Mouse (Mus musculus): ENCODE results near the gene C8g. TPM values are rescaled to one million over a fixed set of nuclear protein-coding genes. Genes with fewer than 3 reads are reported as not detected.

The C8g gene
- total and polyA plus RNA-seq, 2 experiments from 2014 or later, result 1.6 to 2.4 TPM

- Histone ChIP-seq H3K4me3 (ENCODE audit: low read depth, low read length) (no peak overlapping the region), H3K9ac (replicated peaks; ENCODE audit: low read depth, low read length) (no peak overlapping the region), H3K4me1 (ENCODE audit: control insufficient read depth, insufficient read depth) (peaks cover 14% of the 10 kb centered on the region), H3K27ac (ENCODE audit: low read depth) (no peak overlapping the region), H3K27me3 (ENCODE audit: control insufficient read depth, insufficient read depth, low read length) (no peaks in the 10 kb centered on the region), H3K9me3 (replicated peaks; ENCODE audit: control insufficient read depth, low read length) (no peaks in the 10 kb centered on the region), H3K36me3 (replicated peaks; ENCODE audit: control insufficient read depth, insufficient read depth, low read length) (peaks cover 20% of the 10 kb centered on the region), H3K4me2 (ENCODE audit: low read depth, low read length) (no peak overlapping the region)
- TF ChIP-seq EP300 (IDR thresholded peaks at IDR 0.05; ENCODE audit: low read depth) (no peak), CTCF (IDR thresholded peaks at IDR 0.05; ENCODE audit: low read depth) (no peak)
- DNase-seq (ENCODE audit: low spot score), result no peak
- no peak for ATAC-seq (ENCODE audit: insufficient read depth, low read depth)
- WGBS, result 83% methylated on average over 9 of the region's 9 CpGs
Measured at GRCm38 (mm10) chr2:25457022-25457896, 44.3 kb downstream of the C8g start.

GRCm38 (mm10) chr2:25456205-25456953 is 45.1 kb downstream of the C8g start, which contains the start of gene Clic3:
Clic3 (plus strand) TSS chr2:25456838.
- Histone ChIP-seq H3K4me1 (ENCODE audit: control insufficient read depth, insufficient read depth) (peaks cover 10% of the 10 kb centered on the region), H3K36me3 (replicated peaks; ENCODE audit: control insufficient read depth, insufficient read depth, low read length) (peaks cover 20% of the 10 kb centered on the region), H3K27ac (ENCODE audit: low read depth) (no peak within 1 kb of the TSS), H3K9ac (replicated peaks; ENCODE audit: low read depth, low read length) (no peak within 1 kb of the TSS), H3K4me3 (ENCODE audit: low read depth, low read length) (no peak within 1 kb of the TSS), H3K27me3 (ENCODE audit: control insufficient read depth, insufficient read depth, low read length) (no peaks in the 10 kb centered on the region), H3K9me3 (replicated peaks; ENCODE audit: control insufficient read depth, low read length) (no peaks in the 10 kb centered on the region), H3K4me2 (ENCODE audit: low read depth, low read length) (no peak within 1 kb of the TSS)
- no peak for ATAC-seq (ENCODE audit: insufficient read depth, low read depth)
- no peak for DNase-seq (ENCODE audit: low spot score)
- 28% methylated on average over 14 of the region's 14 CpGs for WGBS
- TF ChIP-seq EP300 (IDR thresholded peaks at IDR 0.05; ENCODE audit: low read depth) (no peak), CTCF (IDR thresholded peaks at IDR 0.05; ENCODE audit: low read depth) (no peak)

- H3K27ac ChIP-seq (ENCODE audit: low read depth), result no peak overlapping the region
- peaks cover 5% of the 10 kb centered on the region; the same call in 1 of the 2 replicates for H3K36me3 ChIP-seq (replicated peaks; ENCODE audit: control insufficient read depth, insufficient read depth, low read length)
- no peaks in the 10 kb centered on the region for H3K27me3 ChIP-seq (ENCODE audit: control insufficient read depth, insufficient read depth, low read length)
- H3K9ac ChIP-seq (replicated peaks; ENCODE audit: low read depth, low read length), result no peak overlapping the region
- H3K4me2 ChIP-seq (ENCODE audit: low read depth, low read length), result no peak overlapping the region
- H3K4me1 ChIP-seq (ENCODE audit: control insufficient read depth, insufficient read depth), result no peaks in the 10 kb centered on the region
- no peak for TF ChIP-seq EP300 (IDR thresholded peaks at IDR 0.05; ENCODE audit: low read depth)
- no peak for TF ChIP-seq CTCF (IDR thresholded peaks at IDR 0.05; ENCODE audit: low read depth)
- WGBS, result 45% methylated on average over 1 of the region's 1 CpGs
- ATAC-seq (ENCODE audit: insufficient read depth, low read depth), result no peak
- H3K9me3 ChIP-seq (replicated peaks; ENCODE audit: control insufficient read depth, low read length), result no peaks in the 10 kb centered on the region
- no peak for DNase-seq (ENCODE audit: low spot score)
- no peak overlapping the region for H3K4me3 ChIP-seq (ENCODE audit: low read depth, low read length)
Measured at GRCm38 (mm10) chr2:25452951-25453350, 48.6 kb downstream of the C8g start.

GRCm38 (mm10) chr2:25450853-25451647 is 50.5 kb downstream of the C8g start:
- no peak overlapping the region for H3K27ac ChIP-seq (ENCODE audit: low read depth)
- DNase-seq (ENCODE audit: low spot score), result no peak
- H3K9ac ChIP-seq (replicated peaks; ENCODE audit: low read depth, low read length), result no peak overlapping the region
- H3K4me1 ChIP-seq (ENCODE audit: control insufficient read depth, insufficient read depth), result no peaks in the 10 kb centered on the region
- H3K36me3 ChIP-seq (replicated peaks; ENCODE audit: control insufficient read depth, insufficient read depth, low read length), result peaks cover 15% of the 10 kb centered on the region; the same call in 1 of the 2 replicates
- H3K4me3 ChIP-seq (ENCODE audit: low read depth, low read length), result no peak overlapping the region
- no peaks in the 10 kb centered on the region for H3K9me3 ChIP-seq (replicated peaks; ENCODE audit: control insufficient read depth, low read length)
- 70% methylated on average over 8 of the region's 8 CpGs for WGBS
- H3K4me2 ChIP-seq (ENCODE audit: low read depth, low read length), result no peak overlapping the region
- H3K27me3 ChIP-seq (ENCODE audit: control insufficient read depth, insufficient read depth, low read length), result no peaks in the 10 kb centered on the region
- ATAC-seq (ENCODE audit: insufficient read depth, low read depth), result no peak
- no peak for TF ChIP-seq EP300 (IDR thresholded peaks at IDR 0.05; ENCODE audit: low read depth)
- TF ChIP-seq CTCF (IDR thresholded peaks at IDR 0.05; ENCODE audit: low read depth), result no peak

Other genes starting within 250 kb of the C8g start
Only the 30 nearest of the 36 such genes appear.
- gene Lrrc26, start 211.8 kb downstream of the C8g start, total RNA-seq (2014; rRNA removed; ENCODE audit: low replicate concordance), result not detected in 2 replicates
- gene Lrrc26, start 211.8 kb downstream of the C8g start, polyA plus RNA-seq (2015; fragmentation: Nextera tagmentation; extraction: Ambion mirVana), result 1.2 TPM in 1 of 2 replicates, not detected in the other
- 0.46 TPM in 1 of 2 replicates, not detected in the other for gene Grin1, start 182.5 kb downstream of the C8g start, total RNA-seq (2014; rRNA removed; ENCODE audit: low replicate concordance)
- gene Grin1, start 182.5 kb downstream of the C8g start, polyA plus RNA-seq (2015; fragmentation: Nextera tagmentation; extraction: Ambion mirVana), result not detected in 2 replicates
- gene Man1b1, start 169.4 kb downstream of the C8g start, total RNA-seq (2014; rRNA removed; ENCODE audit: low replicate concordance), result 20.1 and 41.2 TPM in 2 replicates
- gene Man1b1, start 169.4 kb downstream of the C8g start, polyA plus RNA-seq (2015; fragmentation: Nextera tagmentation; extraction: Ambion mirVana), result 18.8 and 19.5 TPM in 2 replicates
- gene Dpp7, start 145.4 kb downstream of the C8g start, total RNA-seq (2014; rRNA removed; ENCODE audit: low replicate concordance), result 9.0 and 13.2 TPM in 2 replicates
- 4.3 and 4.6 TPM in 2 replicates for gene Dpp7, start 145.4 kb downstream of the C8g start, polyA plus RNA-seq (2015; fragmentation: Nextera tagmentation; extraction: Ambion mirVana)
- 1.3 and 10.9 TPM in 2 replicates for gene Uap1l1, start 136.0 kb downstream of the C8g start, total RNA-seq (2014; rRNA removed; ENCODE audit: low replicate concordance)
- gene Uap1l1, start 136.0 kb downstream of the C8g start, polyA plus RNA-seq (2015; fragmentation: Nextera tagmentation; extraction: Ambion mirVana), result 13.0 and 14.3 TPM in 2 replicates
- gene Sapcd2, start 129.4 kb downstream of the C8g start, total RNA-seq (2014; rRNA removed; ENCODE audit: low replicate concordance), result 14.0 and 26.1 TPM in 2 replicates
- gene Sapcd2, start 129.4 kb downstream of the C8g start, polyA plus RNA-seq (2015; fragmentation: Nextera tagmentation; extraction: Ambion mirVana), result 5.6 and 6.4 TPM in 2 replicates
- 7.9 and 44.8 TPM in 2 replicates for gene Entpd2, start 105.8 kb downstream of the C8g start, total RNA-seq (2014; rRNA removed; ENCODE audit: low replicate concordance)
- 3.5 and 4.2 TPM in 2 replicates for gene Entpd2, start 105.8 kb downstream of the C8g start, polyA plus RNA-seq (2015; fragmentation: Nextera tagmentation; extraction: Ambion mirVana)
- 43.0 and 49.7 TPM in 2 replicates for gene Npdc1, start 102.4 kb downstream of the C8g start, total RNA-seq (2014; rRNA removed; ENCODE audit: low replicate concordance)
- 21.0 and 24.5 TPM in 2 replicates for gene Npdc1, start 102.4 kb downstream of the C8g start, polyA plus RNA-seq (2015; fragmentation: Nextera tagmentation; extraction: Ambion mirVana)
- gene Fut7, start 78.5 kb downstream of the C8g start, total RNA-seq (2014; rRNA removed; ENCODE audit: low replicate concordance), result not detected in 2 replicates
- not detected in 2 replicates for gene Fut7, start 78.5 kb downstream of the C8g start, polyA plus RNA-seq (2015; fragmentation: Nextera tagmentation; extraction: Ambion mirVana)
- gene Abca2, start 73.0 kb downstream of the C8g start, total RNA-seq (2014; rRNA removed; ENCODE audit: low replicate concordance), result 27.6 and 32.0 TPM in 2 replicates
- gene Abca2, start 73.0 kb downstream of the C8g start, polyA plus RNA-seq (2015; fragmentation: Nextera tagmentation; extraction: Ambion mirVana), result 2.4 and 3.6 TPM in 2 replicates
- 2.4 and 4.5 TPM in 2 replicates for gene Clic3, start 44.9 kb downstream of the C8g start, total RNA-seq (2014; rRNA removed; ENCODE audit: low replicate concordance)
- gene Clic3, start 44.9 kb downstream of the C8g start, polyA plus RNA-seq (2015; fragmentation: Nextera tagmentation; extraction: Ambion mirVana), result 6.5 and 7.4 TPM in 2 replicates
- gene Paxx, start 40.6 kb downstream of the C8g start, total RNA-seq (2014; rRNA removed; ENCODE audit: low replicate concordance), result 71.9 and 90.7 TPM in 2 replicates
- 42.7 and 45.5 TPM in 2 replicates for gene Paxx, start 40.6 kb downstream of the C8g start, polyA plus RNA-seq (2015; fragmentation: Nextera tagmentation; extraction: Ambion mirVana)
- 708 and 711 TPM in 2 replicates for gene Ptgds, start 31.7 kb downstream of the C8g start, total RNA-seq (2014; rRNA removed; ENCODE audit: low replicate concordance)
- 356 and 359 TPM in 2 replicates for gene Ptgds, start 31.7 kb downstream of the C8g start, polyA plus RNA-seq (2015; fragmentation: Nextera tagmentation; extraction: Ambion mirVana)
- not detected in 2 replicates for gene Lcn12, start 7.8 kb downstream of the C8g start, total RNA-seq (2014; rRNA removed; ENCODE audit: low replicate concordance)
- gene Lcn12, start 7.8 kb downstream of the C8g start, polyA plus RNA-seq (2015; fragmentation: Nextera tagmentation; extraction: Ambion mirVana), result not detected in 2 replicates
- 115 and 141 TPM in 2 replicates for gene Fbxw5, start 969 bp downstream of the C8g start, total RNA-seq (2014; rRNA removed; ENCODE audit: low replicate concordance)
- 70.6 and 76.5 TPM in 2 replicates for gene Fbxw5, start 969 bp downstream of the C8g start, polyA plus RNA-seq (2015; fragmentation: Nextera tagmentation; extraction: Ambion mirVana)
- 5.1 and 6.3 TPM in 2 replicates for gene Traf2, start 45.2 kb upstream of the C8g start, total RNA-seq (2014; rRNA removed; ENCODE audit: low replicate concordance)
- 14.2 and 15.8 TPM in 2 replicates for gene Traf2, start 45.2 kb upstream of the C8g start, polyA plus RNA-seq (2015; fragmentation: Nextera tagmentation; extraction: Ambion mirVana)
- gene Edf1, start 56.1 kb upstream of the C8g start, total RNA-seq (2014; rRNA removed; ENCODE audit: low replicate concordance), result 112 and 136 TPM in 2 replicates
- gene Edf1, start 56.1 kb upstream of the C8g start, polyA plus RNA-seq (2015; fragmentation: Nextera tagmentation; extraction: Ambion mirVana), result 314 and 343 TPM in 2 replicates
- 1.7 and 2.0 TPM in 2 replicates for gene Mamdc4, start 73.1 kb upstream of the C8g start, total RNA-seq (2014; rRNA removed; ENCODE audit: low replicate concordance)
- gene Mamdc4, start 73.1 kb upstream of the C8g start, polyA plus RNA-seq (2015; fragmentation: Nextera tagmentation; extraction: Ambion mirVana), result 0.14 and 1.6 TPM in 2 replicates
- 37.9 and 43.3 TPM in 2 replicates for gene Phpt1, start 73.5 kb upstream of the C8g start, total RNA-seq (2014; rRNA removed; ENCODE audit: low replicate concordance)
- 248 and 255 TPM in 2 replicates for gene Phpt1, start 73.5 kb upstream of the C8g start, polyA plus RNA-seq (2015; fragmentation: Nextera tagmentation; extraction: Ambion mirVana)
- gene Ajm1, start 80.0 kb upstream of the C8g start, total RNA-seq (2014; rRNA removed; ENCODE audit: low replicate concordance), result not detected in 2 replicates
- not detected in 2 replicates for gene Ajm1, start 80.0 kb upstream of the C8g start, polyA plus RNA-seq (2015; fragmentation: Nextera tagmentation; extraction: Ambion mirVana)
- 52.1 and 89.9 TPM in 2 replicates for gene Rabl6, start 106.8 kb upstream of the C8g start, total RNA-seq (2014; rRNA removed; ENCODE audit: low replicate concordance)
- gene Rabl6, start 106.8 kb upstream of the C8g start, polyA plus RNA-seq (2015; fragmentation: Nextera tagmentation; extraction: Ambion mirVana), result 28.7 and 30.7 TPM in 2 replicates
- gene Ccdc183, start 116.0 kb upstream of the C8g start, total RNA-seq (2014; rRNA removed; ENCODE audit: low replicate concordance), result not detected in 2 replicates
- 0.22 and 0.23 TPM in 2 replicates for gene Ccdc183, start 116.0 kb upstream of the C8g start, polyA plus RNA-seq (2015; fragmentation: Nextera tagmentation; extraction: Ambion mirVana)
- 36.6 and 42.3 TPM in 2 replicates for gene Tmem141, start 120.3 kb upstream of the C8g start, total RNA-seq (2014; rRNA removed; ENCODE audit: low replicate concordance)
- gene Tmem141, start 120.3 kb upstream of the C8g start, polyA plus RNA-seq (2015; fragmentation: Nextera tagmentation; extraction: Ambion mirVana), result 36.8 and 38.4 TPM in 2 replicates
- gene Fcna, start 126.3 kb upstream of the C8g start, total RNA-seq (2014; rRNA removed; ENCODE audit: low replicate concordance), result 1.4 and 4.8 TPM in 2 replicates
- 1.9 and 3.4 TPM in 2 replicates for gene Fcna, start 126.3 kb upstream of the C8g start, polyA plus RNA-seq (2015; fragmentation: Nextera tagmentation; extraction: Ambion mirVana)
- gene Lcn8, start 151.4 kb upstream of the C8g start, total RNA-seq (2014; rRNA removed; ENCODE audit: low replicate concordance), result not detected in 2 replicates
- gene Lcn8, start 151.4 kb upstream of the C8g start, polyA plus RNA-seq (2015; fragmentation: Nextera tagmentation; extraction: Ambion mirVana), result not detected in 2 replicates
- gene Lcn5, start 156.2 kb upstream of the C8g start, total RNA-seq (2014; rRNA removed; ENCODE audit: low replicate concordance), result not detected in 2 replicates
- gene Lcn5, start 156.2 kb upstream of the C8g start, polyA plus RNA-seq (2015; fragmentation: Nextera tagmentation; extraction: Ambion mirVana), result not detected in 2 replicates
- gene Lcn6, start 175.1 kb upstream of the C8g start, total RNA-seq (2014; rRNA removed; ENCODE audit: low replicate concordance), result not detected in 2 replicates
- not detected in 2 replicates for gene Lcn6, start 175.1 kb upstream of the C8g start, polyA plus RNA-seq (2015; fragmentation: Nextera tagmentation; extraction: Ambion mirVana)
- gene Lcn10, start 181.0 kb upstream of the C8g start, total RNA-seq (2014; rRNA removed; ENCODE audit: low replicate concordance), result not detected in 2 replicates
- gene Lcn10, start 181.0 kb upstream of the C8g start, polyA plus RNA-seq (2015; fragmentation: Nextera tagmentation; extraction: Ambion mirVana), result not detected in 2 replicates
- gene Obp2a, start 198.3 kb upstream of the C8g start, total RNA-seq (2014; rRNA removed; ENCODE audit: low replicate concordance), result not detected in 2 replicates
- gene Obp2a, start 198.3 kb upstream of the C8g start, polyA plus RNA-seq (2015; fragmentation: Nextera tagmentation; extraction: Ambion mirVana), result not detected in 2 replicates
- 6.3 and 15.9 TPM in 2 replicates for gene Bmyc, start 205.0 kb upstream of the C8g start, total RNA-seq (2014; rRNA removed; ENCODE audit: low replicate concordance)
- gene Bmyc, start 205.0 kb upstream of the C8g start, polyA plus RNA-seq (2015; fragmentation: Nextera tagmentation; extraction: Ambion mirVana), result 35.3 and 38.7 TPM in 2 replicates